Mouse (Mus musculus): ENCODE data around the gene Rfng. TPM values are rescaled to one million over a fixed set of nuclear protein-coding genes. Genes with fewer than 3 reads are reported as not detected.
"Not testable (repeated sequence)": the region's sequence is repeated elsewhere in the genome, so short reads cannot be mapped to it uniquely, and the experiment has no call there.

Gene Rfng
- polyA plus RNA-seq, 1 experiment: 106 TPM

DNA sequence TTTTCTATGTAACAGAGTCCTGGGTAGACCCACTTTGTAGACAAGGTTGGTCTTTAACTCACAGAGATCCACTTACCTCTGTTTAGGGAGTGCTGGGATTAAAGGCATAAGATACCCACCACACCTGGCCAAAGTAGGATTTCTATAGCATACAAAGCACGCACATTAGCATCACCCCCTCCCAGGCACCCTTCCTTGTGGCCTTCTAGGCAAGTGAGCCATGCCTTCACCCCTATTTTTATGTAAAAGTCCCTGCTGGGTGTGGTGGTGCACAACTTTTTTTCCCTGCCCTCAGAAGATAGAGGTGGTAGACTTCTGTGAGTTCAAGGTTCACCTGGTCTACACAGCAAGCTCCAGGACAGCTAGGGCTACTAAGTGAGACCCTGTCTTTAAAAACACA, 4.1 kb downstream of the Rfng start:
- Histone ChIP-seq H3K27ac (ENCODE audit: insufficient read depth, low read length) (no peak overlapping the region), H3K27me3 (ENCODE audit: control insufficient read depth, insufficient read depth, low read length) (no peaks in the 10 kb centered on the region), H3K4me3 (replicated peaks; ENCODE audit: insufficient read depth, low read depth, low read length) (no peak overlapping the region), H3K4me1 (ENCODE audit: control insufficient read depth, insufficient read depth, low read length) (peaks cover 12% of the 10 kb centered on the region)
- DNase-seq: no peak
- WGBS: 84% methylated on average over 1 of the region's 1 CpGs
- TF ChIP-seq CTCF (IDR thresholded peaks at IDR 0.05; ENCODE audit: borderline replicate concordance, insufficient read depth, low read depth, low read length) (no peak), POLR2A (IDR thresholded peaks at IDR 0.05; ENCODE audit: borderline replicate concordance, insufficient read depth, low read length) (no peak)

DNA sequence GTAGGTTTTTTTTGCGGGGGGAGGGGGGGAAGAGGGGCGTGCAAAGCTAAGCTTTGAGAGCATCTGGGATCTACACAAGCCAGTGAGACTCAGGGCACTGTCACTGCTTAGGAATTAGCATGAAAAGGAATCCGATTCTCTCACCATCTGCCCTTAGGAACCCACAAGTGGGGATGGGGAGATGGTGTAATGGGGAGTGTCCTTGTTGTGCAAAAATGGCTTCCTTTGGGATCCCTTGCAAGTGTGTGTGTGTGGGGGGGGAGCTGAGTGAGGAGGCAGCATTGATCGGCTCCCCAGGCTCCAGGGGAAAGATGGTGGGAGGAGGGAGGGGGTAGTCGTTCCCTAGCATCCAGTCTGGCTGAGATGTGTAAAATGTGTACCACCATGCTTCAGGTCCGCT, 6.9 kb downstream of the Rfng start:
- Histone ChIP-seq H3K27ac (ENCODE audit: insufficient read depth, low read length) (no peak overlapping the region), H3K4me1 (ENCODE audit: control insufficient read depth, insufficient read depth, low read length) (no peaks in the 10 kb centered on the region), H3K4me3 (replicated peaks; ENCODE audit: insufficient read depth, low read depth, low read length) (no peak overlapping the region), H3K27me3 (ENCODE audit: control insufficient read depth, insufficient read depth, low read length) (no peaks in the 10 kb centered on the region)
- no peak for DNase-seq
- WGBS: 11% methylated on average over 6 of the region's 6 CpGs
- no peak for TF ChIP-seq POLR2A (IDR thresholded peaks at IDR 0.05; ENCODE audit: borderline replicate concordance, insufficient read depth, low read length)
- TF ChIP-seq CTCF (IDR thresholded peaks at IDR 0.05; ENCODE audit: borderline replicate concordance, insufficient read depth, low read depth, low read length): no peak

DNA sequence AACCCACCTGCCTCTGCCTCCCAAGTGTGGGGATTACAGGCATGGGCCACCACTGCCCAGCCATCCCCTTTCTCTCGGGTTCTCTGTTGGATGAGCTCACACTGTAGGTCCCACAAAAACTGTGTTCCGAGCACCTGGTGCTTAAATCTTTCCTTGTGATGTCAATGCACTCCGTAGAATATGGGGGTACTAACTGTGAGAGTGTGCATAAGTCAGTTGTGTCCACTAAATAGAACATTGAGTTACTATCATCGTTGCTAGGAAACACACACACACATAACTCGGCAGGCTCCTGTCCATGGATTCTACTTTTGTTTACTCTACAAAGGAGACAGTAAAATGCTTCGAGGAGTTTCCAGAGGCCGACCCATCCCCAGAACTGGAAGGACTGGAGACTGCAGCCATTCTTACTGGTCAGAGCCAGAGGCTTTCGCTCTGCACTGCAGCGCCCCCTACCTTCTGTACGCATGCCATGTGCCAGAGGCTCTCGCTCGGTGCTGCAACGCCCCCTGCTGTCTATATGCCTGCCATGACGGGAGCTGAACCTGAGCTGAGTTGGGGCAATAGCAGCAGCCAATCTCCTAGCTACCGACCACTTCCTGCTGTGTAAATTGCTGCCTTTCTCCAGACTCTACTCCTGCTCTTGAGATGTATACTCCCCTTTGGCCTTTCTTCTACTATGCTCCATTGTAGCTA, 8.1 kb downstream of the Rfng start:
- Histone ChIP-seq H3K27ac (ENCODE audit: insufficient read depth, low read length) (no peak overlapping the region), H3K27me3 (ENCODE audit: control insufficient read depth, insufficient read depth, low read length) (no peaks in the 10 kb centered on the region), H3K4me3 (replicated peaks; ENCODE audit: insufficient read depth, low read depth, low read length) (no peak overlapping the region), H3K4me1 (ENCODE audit: control insufficient read depth, insufficient read depth, low read length) (no peaks in the 10 kb centered on the region)
- TF ChIP-seq POLR2A (IDR thresholded peaks at IDR 0.05; ENCODE audit: borderline replicate concordance, insufficient read depth, low read length) (no peak), CTCF (IDR thresholded peaks at IDR 0.05; ENCODE audit: borderline replicate concordance, insufficient read depth, low read depth, low read length) (peak; percentile 100)
- DNase-seq: peak; percentile 90 to 96
- 18% methylated on average over 15 of the region's 15 CpGs for WGBS

DNA sequence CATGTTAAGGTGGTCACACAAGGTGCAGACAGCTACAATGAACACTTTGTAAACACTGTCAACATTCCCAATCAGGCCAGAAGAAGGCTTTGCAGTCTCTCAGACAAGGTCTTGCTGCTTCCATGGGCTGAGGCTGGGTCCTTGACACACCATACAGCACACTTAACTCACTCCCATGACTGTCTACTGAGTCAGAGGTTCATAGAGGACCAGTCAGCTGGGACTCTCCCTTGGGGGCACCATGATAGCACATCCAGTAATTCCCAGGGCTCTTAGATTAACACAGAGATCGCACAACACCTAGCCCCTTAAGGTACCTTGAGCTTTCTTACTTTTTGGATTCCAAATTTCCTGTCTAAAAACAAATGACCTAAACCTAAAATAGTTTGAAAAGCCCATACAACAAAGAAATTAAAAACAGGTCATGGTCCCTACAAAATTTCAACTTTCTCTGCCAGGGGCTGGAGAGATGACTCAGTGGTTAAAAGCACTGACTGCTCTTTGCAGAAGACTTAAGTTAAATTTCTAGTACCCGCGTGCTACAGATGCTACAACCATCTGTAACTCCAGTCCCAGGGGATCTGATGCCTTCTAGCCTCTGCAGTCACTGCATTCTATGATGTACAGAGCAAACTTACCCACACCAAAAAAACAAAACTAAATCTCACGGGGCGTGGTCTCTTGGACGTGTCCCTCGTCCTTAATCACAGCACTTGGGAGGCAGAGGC, 10.4 kb downstream of the Rfng start:
- DNase-seq: no peak
- 75% methylated on average over 7 of the region's 7 CpGs for WGBS
- Histone ChIP-seq H3K27me3 (ENCODE audit: control insufficient read depth, insufficient read depth, low read length) (no peaks in the 10 kb centered on the region), H3K4me3 (replicated peaks; ENCODE audit: insufficient read depth, low read depth, low read length) (no peak overlapping the region), H3K27ac (ENCODE audit: insufficient read depth, low read length) (no peak overlapping the region), H3K4me1 (ENCODE audit: control insufficient read depth, insufficient read depth, low read length) (no peaks in the 10 kb centered on the region)
- TF ChIP-seq CTCF (IDR thresholded peaks at IDR 0.05; ENCODE audit: borderline replicate concordance, insufficient read depth, low read depth, low read length) (no peak), POLR2A (IDR thresholded peaks at IDR 0.05; ENCODE audit: borderline replicate concordance, insufficient read depth, low read length) (no peak)

DNA sequence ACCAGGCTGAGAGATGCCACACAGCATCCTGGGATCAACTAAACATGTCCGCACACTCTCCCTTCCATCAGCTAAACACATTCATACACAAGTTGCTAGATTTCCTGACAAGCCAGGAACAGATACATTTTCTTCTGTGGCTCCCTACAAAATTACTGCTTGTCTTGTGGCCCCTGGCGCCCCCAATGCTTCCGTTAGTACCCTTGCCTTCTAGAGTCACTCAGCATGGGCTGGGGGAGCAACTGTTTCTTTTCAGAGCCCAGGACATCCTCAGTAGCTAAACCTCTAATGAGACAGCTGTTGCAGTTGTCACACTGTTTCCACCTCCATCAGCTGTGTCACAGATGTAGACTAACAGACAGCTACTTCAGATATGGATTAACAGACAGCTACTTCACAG, 11.3 kb downstream of the Rfng start:
- H3K4me3 ChIP-seq (replicated peaks; ENCODE audit: insufficient read depth, low read depth, low read length): no peak overlapping the region
- TF ChIP-seq POLR2A (IDR thresholded peaks at IDR 0.05; ENCODE audit: borderline replicate concordance, insufficient read depth, low read length) (no peak), CTCF (IDR thresholded peaks at IDR 0.05; ENCODE audit: borderline replicate concordance, insufficient read depth, low read depth, low read length) (no peak)
- DNase-seq: no peak
- no peaks in the 10 kb centered on the region for H3K4me1 ChIP-seq (ENCODE audit: control insufficient read depth, insufficient read depth, low read length)
- no peaks in the 10 kb centered on the region for H3K27me3 ChIP-seq (ENCODE audit: control insufficient read depth, insufficient read depth, low read length)
- H3K27ac ChIP-seq (ENCODE audit: insufficient read depth, low read length): no peak overlapping the region
- WGBS: 76% methylated on average over 3 of the region's 3 CpGs

DNA sequence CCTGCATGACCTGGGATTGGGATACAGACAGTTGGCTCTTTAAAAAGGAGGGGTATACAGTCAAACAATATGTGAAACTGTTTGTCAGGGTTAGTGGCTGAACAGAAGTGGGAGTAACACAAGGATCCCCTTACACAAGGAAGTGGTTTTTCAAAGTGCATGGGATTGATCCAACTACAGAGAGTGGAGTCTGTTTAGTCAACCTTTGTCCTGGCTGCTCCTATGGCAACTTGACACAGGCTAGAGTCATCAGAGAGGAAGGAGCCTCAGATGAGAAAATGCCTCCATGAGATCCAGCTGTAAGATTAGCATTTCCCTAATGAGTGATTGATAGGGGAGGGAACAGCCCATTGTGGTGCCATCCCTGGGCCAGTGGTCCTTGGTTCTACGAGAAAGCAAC, 15.8 kb downstream of the Rfng start:
- Histone ChIP-seq H3K27ac (ENCODE audit: insufficient read depth, low read length) (no peak overlapping the region), H3K27me3 (ENCODE audit: control insufficient read depth, insufficient read depth, low read length) (no peaks in the 10 kb centered on the region), H3K4me1 (ENCODE audit: control insufficient read depth, insufficient read depth, low read length) (no peaks in the 10 kb centered on the region), H3K4me3 (replicated peaks; ENCODE audit: insufficient read depth, low read depth, low read length) (no peak overlapping the region)
- TF ChIP-seq POLR2A (IDR thresholded peaks at IDR 0.05; ENCODE audit: borderline replicate concordance, insufficient read depth, low read length) (no peak), CTCF (IDR thresholded peaks at IDR 0.05; ENCODE audit: borderline replicate concordance, insufficient read depth, low read depth, low read length) (no peak)
- DNase-seq: no peak
- WGBS: 63% methylated on average over 1 of the region's 1 CpGs

DNA sequence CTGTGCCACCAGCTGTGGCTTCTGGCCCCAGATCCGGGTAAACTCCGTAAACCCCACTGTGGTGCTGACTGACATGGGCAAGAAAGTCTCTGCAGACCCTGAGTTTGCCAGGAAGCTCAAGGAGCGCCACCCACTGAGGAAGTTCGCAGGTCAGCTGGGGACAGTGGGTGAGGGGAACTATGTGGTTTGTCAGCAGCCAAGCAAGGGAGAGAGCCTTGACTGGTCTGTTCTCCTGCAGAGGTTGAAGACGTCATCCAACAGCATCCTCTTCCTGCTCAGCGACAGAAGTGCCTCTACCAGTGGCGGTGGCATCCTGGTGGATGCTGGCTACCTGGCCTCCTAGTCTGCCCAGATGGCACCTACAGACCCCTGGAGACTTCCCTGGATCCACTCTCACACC, 17.0 kb downstream of the Rfng start:
- H3K4me1 ChIP-seq (ENCODE audit: control insufficient read depth, insufficient read depth, low read length); H3K4me3 ChIP-seq (replicated peaks; ENCODE audit: insufficient read depth, low read depth, low read length); H3K27ac ChIP-seq (ENCODE audit: insufficient read depth, low read length); H3K27me3 ChIP-seq (ENCODE audit: control insufficient read depth, insufficient read depth, low read length); DNase-seq: not testable (repeated sequence)
- 78% methylated on average over 4 of the region's 7 CpGs for WGBS

DNA sequence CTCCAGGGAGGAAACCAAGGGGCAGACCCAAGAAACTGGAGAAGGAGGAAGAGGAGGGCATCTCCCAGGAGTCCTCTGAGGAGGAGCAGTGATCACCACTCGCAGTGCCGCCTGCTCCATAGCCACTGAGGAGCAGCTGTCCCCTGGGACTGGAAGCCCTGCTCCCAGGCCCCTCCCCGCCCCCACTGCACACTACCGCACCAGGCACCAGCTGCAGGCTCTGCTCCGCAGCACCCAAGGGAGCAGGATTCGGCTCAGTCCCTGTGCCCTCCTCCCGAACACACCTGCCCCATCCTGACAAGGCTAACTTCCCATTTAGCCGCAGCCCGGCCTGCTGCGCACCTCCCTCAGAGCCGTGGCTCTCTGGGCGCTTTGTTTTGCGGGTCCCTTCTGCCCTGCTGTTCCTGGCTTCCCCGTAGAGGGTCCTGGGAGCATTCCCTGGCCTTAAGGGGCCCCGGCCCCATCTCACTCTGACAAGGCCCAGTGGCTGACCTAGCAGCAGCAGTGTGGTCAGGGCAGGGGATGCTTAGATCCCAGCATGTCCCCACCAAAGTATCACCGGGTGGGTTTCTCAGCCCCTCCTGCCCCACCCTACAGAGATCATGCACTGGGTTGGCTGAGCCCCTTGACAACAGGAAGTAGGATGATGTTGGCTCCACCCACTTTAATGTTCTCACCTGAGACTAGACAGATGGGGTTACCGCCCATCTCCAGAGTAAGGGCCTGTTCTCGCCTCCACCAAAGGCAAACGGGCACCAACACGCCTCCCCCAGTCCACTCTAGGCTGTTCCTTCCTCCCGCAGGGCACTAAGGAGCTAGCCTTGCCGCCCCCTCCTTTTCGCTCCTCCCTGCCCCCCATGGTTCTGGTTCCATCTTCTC, 20.6 kb downstream of the Rfng start:
- not testable (repeated sequence) for H3K27me3 ChIP-seq (ENCODE audit: control insufficient read depth, insufficient read depth, low read length); H3K27ac ChIP-seq (ENCODE audit: insufficient read depth, low read length); DNase-seq; H3K4me1 ChIP-seq (ENCODE audit: control insufficient read depth, insufficient read depth, low read length); H3K4me3 ChIP-seq (replicated peaks; ENCODE audit: insufficient read depth, low read depth, low read length)
- 15% methylated on average over 9 of the region's 23 CpGs for WGBS

DNA sequence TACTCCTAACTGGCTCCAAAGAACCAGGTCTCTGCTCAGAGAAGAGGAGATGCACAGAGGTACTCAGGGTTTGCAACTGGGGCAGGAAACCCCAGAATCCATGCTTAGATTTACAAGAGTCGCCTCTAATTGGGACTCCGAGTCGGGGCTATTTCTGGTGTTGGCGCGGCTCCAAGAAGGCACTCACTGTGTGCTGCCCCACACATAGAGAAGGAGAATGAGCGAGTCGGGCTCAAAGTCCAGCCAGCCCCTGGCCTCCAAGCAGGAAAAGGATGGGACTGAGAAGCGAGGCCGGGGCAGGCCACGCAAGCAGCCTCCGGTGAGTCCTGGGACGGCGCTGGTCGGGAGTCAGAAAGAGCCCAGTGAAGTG, 21.4 kb downstream of the Rfng start, which contains the start of gene Hmga1b:
Gene Hmga1b, plus strand, starts transcription at position 123 of the 370 bp plus-strand sequence.
- not testable (repeated sequence) for H3K27ac ChIP-seq (ENCODE audit: insufficient read depth, low read length); H3K4me3 ChIP-seq (replicated peaks; ENCODE audit: insufficient read depth, low read depth, low read length); H3K27me3 ChIP-seq (ENCODE audit: control insufficient read depth, insufficient read depth, low read length); DNase-seq; H3K4me1 ChIP-seq (ENCODE audit: control insufficient read depth, insufficient read depth, low read length)
- 13% methylated on average over 14 of the region's 14 CpGs for WGBS

Data from cerebellum, adult 2 months (tissue).